Mouse (Mus musculus) spleen, postnatal 36 days (tissue): ENCODE data around the gene Tedc1.

Experiments used
- DNase-seq, 2 experiments: peaks; one replicate each; pipeline ENCODE4 v3.0.0; 2022; ENCODE audit warnings: low spot score in 2 of 2, mixed read lengths in 1 of 2

Tedc1 gene

DNA sequence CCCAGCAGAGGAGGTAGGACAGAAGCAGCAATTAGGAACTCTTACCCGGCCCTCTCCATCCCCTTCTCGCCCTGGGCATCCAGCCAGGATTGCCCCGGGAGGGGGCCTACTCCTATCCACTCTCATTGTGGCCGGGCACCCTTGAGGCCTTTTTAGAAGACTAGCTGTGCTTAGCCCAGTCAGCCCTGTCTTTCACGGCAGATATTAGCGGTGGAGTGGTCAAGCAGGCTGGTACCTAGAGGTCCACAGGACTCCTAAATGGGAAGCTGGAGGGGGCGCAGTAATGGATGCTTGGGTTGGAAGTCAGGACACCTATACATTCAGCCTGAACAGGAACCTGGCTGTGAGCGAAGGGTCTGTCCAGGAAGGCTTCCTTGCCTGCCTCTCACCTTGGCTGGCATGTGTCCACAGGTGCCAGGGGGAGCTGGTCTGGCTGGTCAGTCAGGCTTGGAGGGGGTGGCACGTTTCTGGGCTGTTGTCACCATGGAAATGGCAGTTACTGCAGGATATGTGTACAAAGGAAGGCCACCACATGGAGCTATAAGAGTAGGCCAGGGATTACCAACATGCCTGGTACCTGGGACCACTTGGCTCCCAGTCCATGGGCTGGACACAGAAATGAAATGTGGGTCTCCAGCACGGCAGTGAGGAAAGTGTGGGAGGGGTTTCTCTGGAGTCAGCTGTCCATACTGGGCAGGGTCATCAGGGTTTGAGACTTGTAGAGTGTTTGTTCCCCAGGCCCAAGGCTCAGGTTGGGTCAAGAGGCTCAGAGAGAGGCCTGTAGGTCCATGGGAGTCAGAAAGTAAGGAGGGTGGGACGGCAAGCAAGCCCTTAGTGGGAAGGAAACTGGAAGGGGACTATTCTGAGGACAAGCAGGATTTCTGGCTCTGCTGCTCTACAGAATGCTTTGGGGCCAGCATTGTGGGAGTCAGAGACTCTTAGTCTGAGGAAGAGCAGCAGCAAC lies 17.0 kb upstream of the Tedc1 start:
- no peak for DNase-seq

DNA sequence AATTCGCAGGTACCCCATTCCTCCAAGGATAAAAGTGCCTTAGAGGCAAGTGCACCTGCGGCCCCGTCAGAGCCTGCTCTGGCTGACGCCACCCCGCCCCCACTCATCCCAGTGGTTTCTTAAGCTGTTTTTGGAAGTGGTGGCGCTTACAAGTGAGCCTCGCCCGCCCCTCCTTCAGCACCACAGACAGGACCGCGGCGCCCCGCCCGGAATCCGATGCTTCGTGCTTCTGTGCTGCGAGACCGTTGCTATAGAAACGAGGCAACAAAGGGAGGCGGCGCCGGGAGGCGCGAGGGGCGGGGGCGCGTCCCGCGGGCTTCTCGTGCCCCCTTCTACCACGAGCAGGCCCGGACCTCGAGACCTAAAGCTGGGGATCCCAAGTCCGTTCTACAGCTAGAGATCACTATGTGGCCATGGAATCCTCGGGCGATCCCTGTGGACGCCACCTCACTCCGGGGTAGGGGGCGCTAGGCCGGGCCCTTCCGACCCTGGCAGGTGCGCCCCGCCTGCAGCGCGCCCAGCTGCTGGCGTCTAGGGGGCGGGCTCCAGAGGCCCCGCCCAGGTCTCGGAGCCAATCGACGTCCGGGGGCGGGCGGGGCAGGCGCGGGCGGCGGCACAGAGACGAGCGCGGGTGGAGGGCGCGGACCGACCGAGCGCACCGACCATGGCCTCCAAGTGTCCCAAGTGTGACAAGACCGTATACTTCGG lies 16.2 kb upstream of the Tedc1 start, which contains the start of gene Crip2:
Gene Crip2, plus strand, starts transcription at position 329 of the 708 bp plus-strand sequence.
- peak; percentile 82 for DNase-seq

DNA sequence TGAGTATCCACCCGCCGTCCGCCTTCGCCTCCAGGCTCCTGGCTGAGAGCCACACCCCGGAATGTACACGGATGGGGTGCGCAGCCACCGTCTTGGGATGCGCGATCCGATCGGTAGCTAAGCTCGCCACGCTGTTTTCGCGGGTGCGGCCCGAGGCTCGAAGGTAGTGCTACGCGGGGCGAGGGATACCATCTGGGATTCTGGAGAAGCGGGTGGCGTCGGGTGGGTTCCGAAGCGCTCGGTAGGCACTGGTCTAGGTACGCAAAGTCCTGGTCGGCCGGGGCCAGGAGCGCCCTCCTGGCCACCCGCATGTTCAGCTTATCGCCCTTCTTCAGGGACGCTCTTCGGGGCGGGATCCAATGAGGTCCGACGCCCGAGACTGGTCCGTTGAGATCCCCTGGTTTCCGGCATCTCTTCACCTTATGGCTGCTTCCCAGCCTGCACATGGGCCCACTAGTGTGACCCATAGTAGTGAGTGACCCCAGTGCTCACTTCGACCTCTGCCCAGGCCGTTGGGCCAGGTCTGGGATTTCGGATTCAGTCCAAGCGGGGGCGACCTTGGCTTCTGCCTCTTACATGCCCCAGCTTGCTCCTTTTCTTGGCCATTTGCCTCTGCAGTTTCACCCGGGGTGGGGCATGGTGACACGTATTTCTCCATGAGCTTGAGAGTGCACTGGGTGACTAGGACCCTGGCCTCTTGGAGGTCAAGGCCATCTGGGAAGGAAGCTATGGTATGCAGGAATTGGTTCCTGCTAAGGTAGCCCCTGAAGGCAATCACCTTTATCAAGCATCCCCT lies 15.4 kb upstream of the Tedc1 start:
- DNase-seq: no peak

DNA sequence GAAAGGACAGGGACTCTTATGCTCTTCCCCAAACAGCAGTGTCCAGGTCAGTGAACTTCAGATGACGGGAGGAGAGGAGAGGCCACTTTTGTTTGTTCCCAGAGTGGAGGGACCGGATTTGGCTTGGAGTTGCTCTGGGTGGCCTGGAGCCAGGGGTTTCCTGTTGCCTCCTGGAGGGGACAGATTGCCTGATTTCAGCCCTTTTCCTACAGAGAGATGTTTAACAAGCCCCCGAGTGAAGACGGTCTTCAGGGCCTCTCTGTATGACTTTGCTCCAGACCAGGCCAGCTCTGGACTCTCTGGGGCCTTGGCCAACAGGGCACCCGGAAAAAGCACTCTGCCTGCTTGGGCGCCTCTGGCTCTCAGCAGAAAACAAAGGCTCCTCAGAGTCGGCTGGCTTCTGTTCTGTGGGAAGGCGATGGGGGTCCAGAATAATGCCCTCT lies 14.7 kb upstream of the Tedc1 start:
- no peak for DNase-seq

DNA sequence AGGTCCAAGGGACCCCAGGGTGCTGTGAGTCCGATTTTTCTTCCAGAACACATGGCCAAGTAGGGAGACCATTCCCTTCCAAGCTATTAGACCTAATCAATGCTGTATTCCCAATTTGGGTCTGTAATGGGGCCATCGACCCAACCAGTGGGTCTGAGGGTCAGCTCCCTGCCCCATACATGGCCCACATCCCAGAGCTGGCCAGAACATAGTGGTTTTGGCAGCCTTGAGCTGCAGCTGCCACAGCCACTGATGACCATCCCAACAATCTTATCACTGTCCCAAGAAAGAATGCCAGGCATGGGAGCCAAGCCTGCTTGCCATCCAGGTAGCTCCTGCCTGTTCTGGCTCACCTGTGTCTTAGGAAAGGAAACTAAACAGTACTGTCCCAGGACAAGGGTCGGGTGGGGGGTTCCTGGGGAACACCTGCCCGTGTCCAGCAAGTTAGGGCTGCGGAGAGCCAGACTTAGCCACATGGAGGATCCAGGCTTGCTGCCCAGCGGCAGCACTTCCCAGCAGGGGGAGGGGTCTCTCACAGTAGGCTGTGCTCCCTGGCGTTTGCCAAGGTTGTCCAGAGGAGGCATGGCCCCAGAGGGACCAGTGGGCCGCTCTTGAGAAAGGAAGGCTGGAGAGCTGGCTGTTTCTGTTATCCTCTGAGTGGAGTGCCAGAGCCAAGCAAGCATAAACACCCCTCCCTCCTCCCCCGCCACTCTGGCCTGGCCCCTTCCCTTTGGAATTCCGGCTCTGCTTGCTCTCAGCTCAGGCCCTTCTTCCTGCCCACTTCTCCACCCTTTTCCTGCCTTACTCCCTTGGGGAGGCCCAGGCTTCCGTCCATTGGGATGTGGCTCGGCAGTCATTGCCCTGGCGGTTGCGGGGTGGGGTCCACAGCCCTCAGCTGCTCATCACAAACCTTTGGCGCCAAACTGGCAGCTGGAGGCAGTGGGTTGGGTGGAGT lies 13.9 kb upstream of the Tedc1 start:
- no peak for DNase-seq

DNA sequence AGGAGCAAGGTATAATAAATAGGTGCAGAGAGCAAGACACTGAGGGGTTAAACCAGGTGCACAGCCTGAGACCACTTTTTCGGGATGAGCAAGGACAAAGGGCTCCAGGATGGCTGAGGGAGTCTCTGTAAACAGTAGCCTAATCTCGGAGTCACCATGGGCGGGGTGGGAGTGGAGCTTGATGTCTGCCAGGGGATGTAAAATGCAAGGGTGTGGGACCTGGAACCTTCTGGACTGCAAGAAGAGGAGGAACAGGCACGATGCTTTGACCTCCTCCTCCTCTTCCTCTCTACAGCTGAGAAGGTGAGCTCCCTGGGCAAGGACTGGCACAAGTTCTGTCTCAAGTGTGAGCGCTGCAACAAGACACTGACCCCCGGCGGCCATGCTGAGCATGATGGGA lies 13.1 kb upstream of the Tedc1 start:
- DNase-seq: no peak

DNA sequence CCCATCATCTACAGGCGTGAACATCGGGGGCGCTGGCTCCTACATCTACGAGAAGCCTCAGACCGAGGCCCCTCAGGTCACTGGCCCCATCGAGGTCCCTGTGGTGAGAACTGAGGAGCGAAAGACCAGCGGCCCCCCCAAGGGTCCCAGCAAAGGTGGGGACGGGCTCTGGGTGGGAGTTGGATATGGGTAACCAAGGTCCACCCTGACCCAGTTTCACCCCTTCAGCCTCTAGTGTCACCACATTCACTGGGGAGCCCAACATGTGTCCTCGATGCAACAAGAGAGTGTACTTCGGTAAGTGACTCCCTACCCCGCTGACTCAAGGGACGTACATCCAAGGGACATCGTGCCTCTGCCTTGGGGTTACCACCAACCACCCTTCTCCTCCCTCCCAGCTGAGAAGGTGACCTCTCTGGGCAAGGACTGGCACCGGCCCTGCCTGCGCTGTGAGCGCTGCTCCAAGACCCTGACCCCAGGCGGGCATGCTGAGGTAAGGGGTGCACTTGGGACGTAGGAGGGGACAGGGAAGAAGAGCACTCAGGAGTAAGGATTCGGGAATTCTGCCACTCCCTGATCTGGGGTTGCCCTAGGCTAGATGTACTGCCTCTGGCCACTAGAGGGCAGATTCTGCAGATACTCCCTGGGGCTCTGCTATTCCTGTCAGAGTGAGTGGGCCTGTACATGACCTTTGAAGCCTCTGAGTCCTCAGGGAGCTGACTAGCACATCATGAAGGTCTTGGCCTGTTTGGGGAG lies 12.0 kb upstream of the Tedc1 start:
- peak in 1 of 2 experiments; percentile 33 for DNase-seq

DNA sequence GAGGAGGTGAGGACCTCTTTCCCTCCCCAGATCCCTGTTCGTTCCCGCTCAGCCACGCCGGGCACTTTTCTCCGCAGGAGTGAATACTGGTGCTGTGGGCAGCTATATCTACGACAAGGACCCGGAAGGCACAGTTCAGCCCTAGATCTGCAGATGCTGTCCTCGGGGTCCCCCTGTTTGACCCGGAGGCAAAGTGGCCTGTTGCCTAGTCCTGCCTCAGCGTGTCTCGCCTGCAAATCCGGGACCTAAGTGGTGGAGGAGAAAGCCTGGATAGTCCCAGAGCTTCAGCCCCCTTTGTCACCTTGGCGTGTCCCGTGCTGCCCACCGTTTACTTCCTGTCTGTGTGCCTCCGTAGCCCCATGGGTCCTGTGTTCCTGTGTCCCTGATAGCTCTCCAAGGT lies 11.3 kb upstream of the Tedc1 start:
- no peak for DNase-seq

DNA sequence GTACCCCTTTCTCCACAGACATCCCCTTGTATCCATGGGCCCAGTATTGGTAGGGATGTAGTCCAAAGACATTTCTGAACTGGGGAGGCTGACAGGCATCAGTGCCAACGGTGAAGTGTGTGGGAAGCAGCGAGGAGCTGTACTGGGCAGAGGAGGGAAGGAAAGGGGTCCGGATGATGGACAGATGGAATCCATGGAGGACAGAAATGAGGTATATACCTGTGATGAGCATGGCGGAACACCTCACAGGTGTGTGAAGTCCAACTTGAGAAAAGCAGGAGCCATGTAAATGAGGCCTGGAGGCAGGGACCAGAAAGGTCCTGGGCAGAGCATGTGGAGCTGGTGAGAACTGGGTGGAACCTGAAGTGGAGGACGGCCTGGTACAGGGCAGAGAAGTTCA lies 10.6 kb upstream of the Tedc1 start:
- no peak for DNase-seq

DNA sequence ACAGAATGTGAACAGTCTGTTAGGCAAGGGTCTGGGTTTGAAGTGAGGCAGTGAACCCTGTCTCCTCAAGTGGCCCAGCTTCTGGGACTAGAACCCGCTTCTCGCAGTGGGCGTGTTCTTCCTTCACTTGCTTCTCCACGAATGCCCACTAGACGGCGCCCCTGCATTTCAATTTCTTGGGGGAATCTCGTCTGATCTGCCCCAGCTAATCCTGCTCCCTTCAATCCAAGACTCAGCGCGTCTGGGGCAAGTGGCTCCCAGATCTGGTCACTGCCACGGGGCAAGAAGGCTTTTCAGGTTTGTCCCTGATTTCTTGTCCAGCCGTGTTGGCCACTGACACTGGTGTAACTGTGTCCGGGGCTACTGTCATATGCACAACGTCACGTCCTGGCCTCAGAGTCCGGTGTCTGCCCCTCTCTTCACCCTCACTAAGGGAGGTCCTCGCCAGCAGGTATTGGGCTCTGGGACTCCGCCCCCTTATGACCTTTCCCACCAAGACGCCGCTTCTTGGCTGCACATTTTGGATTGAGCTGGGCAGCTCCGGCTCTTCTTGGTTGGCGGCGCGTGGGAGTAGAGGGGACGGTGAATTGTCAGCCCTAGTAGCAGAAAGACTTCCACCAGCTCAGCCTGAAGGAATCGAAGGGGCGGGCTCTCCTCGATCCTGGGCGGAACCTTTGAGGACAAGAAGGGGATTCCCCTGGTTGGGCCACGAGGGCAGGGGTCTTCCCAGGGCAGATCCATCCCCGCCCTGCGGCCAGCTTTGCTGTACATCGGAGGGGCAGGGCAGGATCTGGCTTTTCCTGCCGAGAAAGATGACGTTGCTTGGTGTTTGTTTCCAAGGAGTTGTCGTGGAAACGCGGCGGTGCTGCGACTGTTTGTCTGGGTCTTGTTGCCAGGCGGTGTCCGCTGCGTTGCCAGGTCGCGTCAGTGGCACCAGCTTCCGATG lies 9.8 kb upstream of the Tedc1 start, which contains the start of gene Crip1:
Gene Crip1, plus strand, starts transcription at position 205 of the 946 bp plus-strand sequence.
- DNase-seq: peak; percentile 84 to 91

DNA sequence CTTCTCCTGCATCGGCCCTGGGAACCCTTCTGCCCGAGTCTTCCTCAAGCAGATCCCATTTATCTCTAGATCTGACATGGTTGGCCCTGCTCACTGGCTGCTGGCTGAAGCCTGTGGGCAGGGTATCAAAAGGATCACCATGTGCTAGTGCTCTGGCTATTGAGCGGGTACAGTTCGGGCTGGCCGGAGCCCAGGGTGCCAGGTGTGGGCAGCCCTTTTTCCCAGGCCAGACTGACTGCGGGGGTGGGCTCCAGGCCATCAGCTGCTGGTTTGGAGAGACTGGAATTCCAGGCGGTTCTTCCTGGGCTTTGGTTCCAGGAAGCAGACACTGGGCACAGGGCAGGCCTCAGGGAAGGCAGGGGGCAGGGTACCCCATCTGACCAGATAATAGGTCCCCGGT lies 8.7 kb upstream of the Tedc1 start:
- no peak for DNase-seq

DNA sequence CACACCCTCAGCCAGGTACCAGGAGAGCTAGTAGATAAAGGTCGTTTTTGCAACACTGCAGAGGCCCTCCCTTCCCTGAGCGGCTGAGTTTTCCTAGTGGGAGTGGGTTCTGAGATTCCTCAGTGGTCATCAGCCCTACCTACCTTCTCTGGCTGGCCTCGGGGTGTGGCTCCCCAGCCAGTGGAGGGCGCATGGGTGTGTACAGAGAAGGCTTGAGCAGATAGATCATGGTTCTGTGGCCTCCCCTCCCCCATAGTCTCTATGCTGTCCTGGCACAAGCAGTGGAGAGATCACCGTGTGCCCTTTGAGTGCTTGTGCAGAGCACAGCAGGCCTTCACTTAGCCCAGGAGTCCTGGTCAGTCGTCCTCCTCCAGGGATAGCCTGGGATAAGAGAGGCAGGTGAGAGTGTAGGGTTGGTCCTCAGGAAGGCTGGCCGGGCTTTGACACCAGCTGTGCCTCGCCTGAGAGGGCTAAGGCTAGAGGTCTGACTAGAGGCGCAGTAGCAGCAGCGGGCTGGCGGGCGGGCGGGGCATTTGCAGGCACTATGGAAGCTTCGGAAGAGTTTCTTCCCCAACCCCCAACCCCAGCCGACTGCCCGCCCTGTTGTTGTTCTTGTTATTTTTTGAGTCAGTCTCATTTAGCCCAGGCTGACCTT lies 7.7 kb upstream of the Tedc1 start:
- peak; percentile 72 to 77 for DNase-seq

DNA sequence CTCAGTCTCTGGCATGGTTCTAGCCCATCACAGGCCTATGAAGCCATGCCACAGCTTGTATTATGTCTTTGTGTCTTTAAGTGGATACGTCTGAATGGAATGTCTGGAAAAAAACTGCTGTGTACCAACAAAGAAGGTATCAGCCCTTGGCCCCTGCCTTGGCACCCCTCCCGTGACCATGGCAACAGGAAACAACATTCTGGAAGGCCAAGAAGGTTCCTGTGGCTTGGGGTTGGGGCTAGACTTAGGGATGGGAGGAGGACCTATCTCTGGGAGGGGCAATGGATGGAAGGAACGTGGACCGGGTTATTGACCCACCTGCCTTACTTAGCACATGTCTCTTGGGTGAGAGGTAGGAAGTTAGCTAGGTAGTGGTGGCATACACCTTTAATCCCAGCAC lies 6.9 kb upstream of the Tedc1 start:
- no peak for DNase-seq

DNA sequence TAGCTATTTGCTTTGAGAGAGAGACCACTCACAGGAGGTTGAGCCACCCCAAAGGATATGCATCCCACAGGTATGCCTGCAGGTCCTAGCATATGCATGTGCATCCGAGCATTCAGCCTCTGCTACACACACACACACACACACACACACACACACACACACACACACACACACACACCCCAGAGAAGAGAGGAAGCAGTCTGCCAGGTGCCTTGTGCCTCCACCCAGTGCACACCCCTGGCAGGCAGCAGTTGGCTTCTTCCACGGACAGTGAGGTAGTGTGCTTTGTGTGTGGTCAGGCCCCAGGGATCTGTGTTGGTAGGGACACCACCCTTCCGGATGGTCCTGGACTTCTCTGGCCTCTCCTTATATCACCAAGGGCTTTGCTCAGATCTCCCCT lies 6.3 kb upstream of the Tedc1 start:
- peak; percentile 63 to 69 for DNase-seq

DNA sequence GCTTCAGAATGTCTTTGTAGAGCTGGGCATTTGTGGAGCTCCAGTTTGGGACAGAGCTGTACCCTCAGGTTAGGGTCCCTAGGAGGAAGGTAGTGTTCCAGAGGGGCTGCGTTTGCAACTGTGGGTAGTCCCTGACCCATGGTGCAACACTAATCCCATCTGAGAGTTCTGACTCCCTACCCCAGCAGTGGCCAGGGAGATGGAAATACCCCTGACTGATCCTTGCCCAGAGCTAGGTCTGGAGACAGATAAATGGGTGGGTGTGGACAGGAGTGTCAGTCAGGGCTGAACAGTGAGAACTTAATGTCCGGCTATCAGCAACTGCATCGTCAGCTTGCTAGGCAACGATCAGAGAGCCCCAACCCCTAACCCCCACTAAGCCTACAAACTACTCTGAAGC lies 5.6 kb upstream of the Tedc1 start:
- DNase-seq: no peak

DNA sequence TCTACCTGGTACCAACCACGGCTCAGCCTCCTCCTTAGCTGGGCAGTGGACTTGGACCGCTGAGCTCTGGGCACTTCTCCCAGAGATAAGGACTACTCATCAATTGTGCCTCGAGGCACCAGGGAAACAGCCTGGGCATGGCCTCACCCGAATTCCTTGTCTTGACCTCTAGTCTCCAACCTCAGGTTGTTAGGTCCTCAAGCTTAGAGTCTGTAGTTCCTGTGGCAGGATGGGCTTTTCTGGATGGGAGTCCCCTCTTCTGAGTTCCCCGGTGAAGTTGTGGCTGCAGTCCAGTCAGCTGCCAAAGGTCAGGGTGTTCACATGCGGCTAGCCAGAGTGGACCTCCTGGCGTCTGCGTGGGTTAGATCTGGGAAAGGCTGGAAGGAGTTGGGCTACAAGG lies 5.2 kb upstream of the Tedc1 start:
- DNase-seq: no peak

DNA sequence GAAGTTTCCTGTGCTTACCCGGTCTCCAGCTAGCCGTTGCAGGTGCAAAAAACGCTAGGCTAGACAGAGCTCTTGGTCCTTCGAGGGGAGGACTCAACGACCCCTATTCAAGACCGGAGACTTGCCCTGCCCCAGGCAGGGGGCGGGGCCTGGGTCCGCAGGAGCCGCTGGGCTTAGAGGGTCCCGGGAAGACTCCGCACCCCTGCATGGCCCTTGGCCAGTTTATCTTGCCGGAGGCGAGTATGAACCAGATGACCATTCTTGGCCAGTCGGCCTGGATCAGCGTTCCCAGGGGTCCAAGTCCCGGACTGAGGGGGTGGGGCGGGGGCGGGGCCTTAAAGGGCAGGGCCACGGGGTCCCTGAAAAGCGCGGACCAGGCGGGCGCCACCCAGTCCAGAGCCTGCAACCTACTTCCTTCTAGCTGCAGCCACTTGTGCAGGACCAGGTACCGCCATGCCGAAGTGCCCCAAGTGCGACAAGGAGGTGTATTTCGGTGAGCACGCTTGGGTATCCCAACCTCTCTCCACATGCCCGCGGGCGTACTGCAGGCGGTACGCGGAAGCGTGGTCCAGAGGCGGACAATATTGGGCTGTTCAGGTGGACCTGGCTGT lies 4.5 kb upstream of the Tedc1 start:
- DNase-seq: peak; percentile 78 to 79

DNA sequence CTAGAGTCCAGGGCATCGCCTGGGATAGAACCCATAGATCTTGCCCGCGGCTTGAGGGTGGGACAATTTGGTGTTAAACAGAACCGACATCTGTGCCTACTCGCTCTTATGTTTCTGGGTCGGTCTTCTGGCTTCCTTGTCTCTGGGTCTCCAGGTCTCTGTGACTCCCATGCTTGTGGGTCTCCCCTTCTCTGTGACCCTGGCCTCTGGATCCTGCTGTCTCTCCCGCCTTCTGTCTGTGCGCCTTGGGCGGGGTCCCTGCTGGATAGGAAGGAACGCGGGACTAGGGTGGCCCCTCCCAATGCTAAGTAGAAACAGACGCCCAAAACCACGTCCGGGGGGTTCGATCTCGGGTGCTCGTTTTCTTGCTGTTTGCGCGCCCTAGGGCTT lies 4.0 kb upstream of the Tedc1 start:
- DNase-seq: peak; percentile 57 to 65
